Mouse (Mus musculus): ENCODE measurements around the gene Olfr808. TPM values are rescaled to one million over a fixed set of nuclear protein-coding genes. Genes with fewer than 3 reads are reported as not detected.

Gene Olfr808
- not detected in 2 replicates for polyA plus RNA-seq (2015; fragmentation: Nextera tagmentation; extraction: Ambion mirVana)

DNA sequence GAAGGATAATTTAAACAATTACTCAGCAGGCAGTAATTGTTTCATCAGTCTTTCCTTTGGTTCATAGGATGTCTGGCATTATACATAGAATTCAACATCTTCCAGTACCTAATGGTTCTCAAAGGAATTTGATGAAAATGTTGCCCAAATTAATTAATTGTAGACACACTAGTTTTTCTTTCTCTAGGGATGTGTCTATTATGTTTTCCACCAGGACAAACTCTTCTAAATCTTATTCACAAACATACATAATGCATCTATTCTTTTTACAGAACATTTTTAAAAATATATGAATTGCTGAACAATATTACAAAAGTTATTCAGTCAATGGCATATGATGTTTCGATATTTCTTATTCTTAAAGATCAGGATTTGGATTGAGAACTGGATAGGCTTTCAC lies at the start of gene Olfr808:
Gene Olfr808, plus strand, starts transcription at position 301 of the 400 bp plus-strand sequence.
- no peak within 1 kb of the TSS for H3K9ac ChIP-seq
- no peak within 1 kb of the TSS for H3K4me2 ChIP-seq
- no peaks in the 10 kb centered on the region for H3K36me3 ChIP-seq
- no peaks in the 10 kb centered on the region for H3K27me3 ChIP-seq
- H3K4me1 ChIP-seq, result no peaks in the 10 kb centered on the region
- 88% methylated on average over 1 of the region's 1 CpGs for WGBS
- no peak for ATAC-seq (ENCODE audit: insufficient number of reproducible peaks, low FRiP score, low TSS enrichment, low read depth)
- no peak within 1 kb of the TSS for H3K27ac ChIP-seq
- no peaks in the 10 kb centered on the region for H3K9me3 ChIP-seq
- no peak within 1 kb of the TSS for H3K4me3 ChIP-seq

DNA sequence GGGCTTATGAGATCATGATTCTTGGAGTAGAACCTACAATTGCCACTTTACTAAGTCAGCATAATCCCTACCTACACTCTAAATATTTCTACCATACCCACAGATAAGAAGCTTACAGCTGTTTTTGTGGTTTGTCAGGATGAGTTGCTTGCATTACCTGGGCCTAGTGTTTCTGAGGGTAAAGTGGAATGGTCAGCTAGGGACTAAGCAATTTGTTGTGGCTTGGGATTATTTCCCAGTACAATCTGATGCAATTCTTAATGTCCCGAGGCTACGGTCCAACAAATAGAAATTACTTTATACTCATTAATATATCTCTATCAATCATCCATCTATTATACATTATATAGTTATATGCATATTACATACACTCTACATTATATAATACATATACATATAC lies 36.0 kb upstream of the Olfr808 start, which contains the start of gene Olfr805:
Gene Olfr805, minus strand, starts transcription at position 101 of the 400 bp plus-strand sequence.
- no peak within 1 kb of the TSS for H3K4me2 ChIP-seq
- no peaks in the 10 kb centered on the region for H3K9me3 ChIP-seq
- no peaks in the 10 kb centered on the region for H3K4me1 ChIP-seq
- H3K9ac ChIP-seq, result no peak within 1 kb of the TSS
- no peaks in the 10 kb centered on the region for H3K36me3 ChIP-seq
- H3K27ac ChIP-seq, result no peak within 1 kb of the TSS
- no peaks in the 10 kb centered on the region for H3K27me3 ChIP-seq
- no peak within 1 kb of the TSS for H3K4me3 ChIP-seq
- ATAC-seq (ENCODE audit: insufficient number of reproducible peaks, low FRiP score, low TSS enrichment, low read depth), result no peak
- 93% methylated on average over 2 of the region's 2 CpGs for WGBS

DNA sequence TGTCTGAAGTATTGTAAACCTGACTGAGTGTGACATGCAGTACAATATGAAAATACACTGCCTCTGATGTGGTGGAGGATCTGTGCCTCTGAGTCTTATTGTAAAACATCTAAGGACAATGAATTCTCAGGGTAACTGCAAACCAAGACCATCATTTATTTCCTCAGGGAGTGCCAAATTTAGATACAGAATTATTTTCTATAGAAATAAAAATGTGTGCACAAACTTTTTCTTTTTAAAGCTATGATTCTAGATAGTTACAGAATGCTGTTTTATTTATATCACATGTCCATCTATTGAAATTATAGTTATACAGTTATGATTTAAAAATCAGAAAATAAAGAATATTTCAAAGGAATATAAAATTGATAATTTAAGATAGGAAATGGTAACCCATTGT lies 23.5 kb upstream of the Olfr808 start, which contains the start of gene Olfr806:
Gene Olfr806, minus strand, starts transcription at position 101 of the 400 bp plus-strand sequence.
- Histone ChIP-seq H3K4me3 (no peak within 1 kb of the TSS), H3K9me3 (no peaks in the 10 kb centered on the region), H3K27me3 (no peaks in the 10 kb centered on the region), H3K4me2 (no peak within 1 kb of the TSS), H3K27ac (no peak within 1 kb of the TSS), H3K9ac (no peak within 1 kb of the TSS), H3K4me1 (no peaks in the 10 kb centered on the region), H3K36me3 (no peaks in the 10 kb centered on the region)
- no peak for ATAC-seq (ENCODE audit: insufficient number of reproducible peaks, low FRiP score, low TSS enrichment, low read depth)

DNA sequence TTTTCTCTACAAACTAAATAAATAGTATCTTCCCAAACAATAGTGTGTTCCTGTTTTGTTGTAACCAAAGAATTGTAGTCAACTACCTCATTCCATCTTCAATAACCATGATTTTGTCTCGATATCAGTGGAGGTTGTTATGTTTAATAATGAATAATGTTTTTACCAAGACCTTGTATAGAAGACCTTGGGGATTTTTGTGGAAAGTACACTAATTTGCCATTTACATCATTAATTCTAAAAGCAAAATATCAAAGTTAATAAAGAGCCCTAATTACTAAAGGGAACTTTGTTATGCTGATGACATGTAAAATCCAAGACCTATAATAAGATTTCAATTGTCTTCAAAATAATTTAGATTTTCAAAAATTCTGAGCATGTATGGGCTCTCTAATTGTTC lies 7.6 kb upstream of the Olfr808 start, which contains the start of gene Olfr807:
Gene Olfr807, minus strand, starts transcription at position 101 of the 400 bp plus-strand sequence.
- Histone ChIP-seq H3K4me1 (no peaks in the 10 kb centered on the region), H3K27ac (no peak within 1 kb of the TSS), H3K36me3 (no peaks in the 10 kb centered on the region), H3K4me2 (no peak within 1 kb of the TSS), H3K9me3 (no peaks in the 10 kb centered on the region), H3K4me3 (no peak within 1 kb of the TSS), H3K27me3 (no peaks in the 10 kb centered on the region), H3K9ac (no peak within 1 kb of the TSS)
- ATAC-seq (ENCODE audit: insufficient number of reproducible peaks, low FRiP score, low TSS enrichment, low read depth), result no peak
- 81% methylated on average over 1 of the region's 1 CpGs for WGBS

DNA sequence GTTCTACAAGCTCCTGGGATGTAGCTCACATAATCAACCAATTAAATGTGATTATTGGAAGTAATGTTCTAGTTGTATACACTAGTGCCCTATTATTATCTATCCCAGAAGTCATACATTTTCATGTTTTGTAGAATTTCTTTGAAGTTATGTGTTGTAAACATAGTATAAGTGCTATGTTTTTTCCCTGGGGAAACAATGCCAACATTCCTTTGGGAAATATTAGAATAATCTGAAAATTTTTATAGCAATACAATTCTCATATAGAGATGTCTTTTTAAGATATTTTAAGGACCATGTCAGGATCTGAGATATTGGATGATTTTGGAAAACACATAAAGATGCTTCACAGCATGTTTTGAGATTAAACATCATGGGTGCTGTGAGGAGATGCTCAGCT lies 9.1 kb downstream of the Olfr808 start, which contains the start of gene Olfr809:
Gene Olfr809, plus strand, starts transcription at position 301 of the 400 bp plus-strand sequence.
- H3K4me3 ChIP-seq, result no peak within 1 kb of the TSS
- H3K27me3 ChIP-seq, result no peaks in the 10 kb centered on the region
- H3K36me3 ChIP-seq, result no peaks in the 10 kb centered on the region
- no peak within 1 kb of the TSS for H3K9ac ChIP-seq
- no peaks in the 10 kb centered on the region for H3K9me3 ChIP-seq
- no peak within 1 kb of the TSS for H3K4me2 ChIP-seq
- no peaks in the 10 kb centered on the region for H3K4me1 ChIP-seq
- no peak within 1 kb of the TSS for H3K27ac ChIP-seq
- ATAC-seq (ENCODE audit: insufficient number of reproducible peaks, low FRiP score, low TSS enrichment, low read depth), result no peak

DNA sequence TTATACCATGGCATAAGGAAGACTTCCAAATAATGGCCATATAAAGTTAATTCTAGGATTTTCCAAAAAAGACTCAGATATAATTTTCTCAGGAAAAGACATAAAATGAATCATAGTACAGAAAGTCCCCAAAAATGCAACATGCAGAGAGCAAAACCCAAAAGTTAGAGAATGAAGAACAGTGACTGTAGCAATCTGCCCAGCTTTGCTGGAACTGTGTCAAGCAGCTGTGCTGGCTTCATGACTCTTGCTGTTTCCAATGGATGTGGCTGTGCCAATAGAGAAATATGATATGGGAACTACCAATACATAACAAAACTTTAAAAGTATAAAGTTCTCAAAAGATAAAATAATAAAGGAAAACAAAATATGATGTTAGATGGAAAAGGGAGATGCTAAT lies 12.8 kb downstream of the Olfr808 start:
- no peak for ATAC-seq (ENCODE audit: insufficient number of reproducible peaks, low FRiP score, low TSS enrichment, low read depth)
- no peaks in the 10 kb centered on the region for H3K9me3 ChIP-seq

DNA sequence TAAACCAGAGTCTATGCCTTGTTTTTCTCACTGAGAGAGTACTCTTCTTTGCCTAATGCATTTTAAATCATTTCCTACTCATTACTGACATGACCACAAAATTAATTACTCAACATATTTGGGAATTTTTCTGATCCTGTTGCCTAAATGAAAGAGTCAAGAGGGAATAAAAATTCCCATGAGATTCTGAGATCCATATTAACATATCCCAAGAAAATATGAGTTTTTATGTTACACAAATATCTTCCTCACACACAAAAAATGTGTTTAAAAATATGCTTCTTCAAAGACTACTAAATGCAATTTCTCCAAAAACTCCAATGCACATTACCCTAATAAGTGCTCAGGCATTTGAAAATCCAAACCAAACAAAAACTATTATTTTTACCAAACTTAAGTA lies 29.5 kb downstream of the Olfr808 start, which contains the start of gene Olfr810:
Gene Olfr810, minus strand, starts transcription at position 101 of the 400 bp plus-strand sequence.
- Histone ChIP-seq H3K4me3 (no peak within 1 kb of the TSS), H3K9ac (no peak within 1 kb of the TSS), H3K4me2 (no peak within 1 kb of the TSS), H3K36me3 (no peaks in the 10 kb centered on the region), H3K4me1 (no peaks in the 10 kb centered on the region), H3K9me3 (no peaks in the 10 kb centered on the region), H3K27ac (no peak within 1 kb of the TSS), H3K27me3 (no peaks in the 10 kb centered on the region)
- ATAC-seq (ENCODE audit: insufficient number of reproducible peaks, low FRiP score, low TSS enrichment, low read depth), result no peak

More for the DNA sequence above, 12.8 kb downstream of the Olfr808 start:
- no peaks in the 10 kb centered on the region for H3K4me1 ChIP-seq
- no peaks in the 10 kb centered on the region for H3K27me3 ChIP-seq
- no peaks in the 10 kb centered on the region for H3K36me3 ChIP-seq
- H3K9ac ChIP-seq, result no peak overlapping the region
- no peak overlapping the region for H3K4me3 ChIP-seq
- no peak overlapping the region for H3K27ac ChIP-seq
- H3K4me2 ChIP-seq, result no peak overlapping the region

DNA sequence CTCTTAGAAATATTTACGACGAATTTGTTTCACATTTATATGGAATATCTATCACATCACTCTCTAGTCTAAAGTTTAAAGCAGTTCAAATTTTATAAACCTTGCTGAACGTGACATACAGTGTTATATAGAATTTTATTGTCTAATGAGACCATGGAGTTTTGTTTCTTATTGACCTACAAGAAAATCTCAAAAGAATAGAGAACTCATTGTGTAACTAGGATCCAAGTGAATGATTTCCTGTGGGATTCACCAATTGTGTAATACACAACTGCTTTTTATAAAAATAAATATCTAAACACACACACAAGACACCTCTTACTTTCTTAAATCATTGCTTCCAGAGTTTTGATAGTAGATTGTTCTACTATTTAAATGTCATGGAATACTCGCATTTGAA lies 39.0 kb downstream of the Olfr808 start, which contains the start of gene Olfr811:
Gene Olfr811, minus strand, starts transcription at position 101 of the 400 bp plus-strand sequence.
- H3K27me3 ChIP-seq, result no peaks in the 10 kb centered on the region
- no peaks in the 10 kb centered on the region for H3K36me3 ChIP-seq
- ATAC-seq (ENCODE audit: insufficient number of reproducible peaks, low FRiP score, low TSS enrichment, low read depth), result no peak
- WGBS, result 79% methylated on average over 4 of the region's 4 CpGs
- H3K4me2 ChIP-seq, result no peak within 1 kb of the TSS
- no peaks in the 10 kb centered on the region for H3K4me1 ChIP-seq
- no peak within 1 kb of the TSS for H3K4me3 ChIP-seq
- no peak within 1 kb of the TSS for H3K9ac ChIP-seq
- H3K27ac ChIP-seq, result no peak within 1 kb of the TSS
- H3K9me3 ChIP-seq, result no peaks in the 10 kb centered on the region

Small RNA genes lying within 50 kb of the gene (microRNA-seq; reads per million reads assigned to microRNA genes)
- not detected for gene Gm24485

Other genes with a start within 250 kb of the Olfr808 start
- gene Olfr791, start 243.7 kb upstream of the Olfr808 start, polyA plus RNA-seq (2015; fragmentation: Nextera tagmentation; extraction: Ambion mirVana), result not detected in 2 replicates
- not detected in 2 replicates for gene Olfr792, start 226.3 kb upstream of the Olfr808 start, polyA plus RNA-seq (2015; fragmentation: Nextera tagmentation; extraction: Ambion mirVana)
- not detected in 2 replicates for gene Olfr794, start 197.8 kb upstream of the Olfr808 start, polyA plus RNA-seq (2015; fragmentation: Nextera tagmentation; extraction: Ambion mirVana)
- not detected in 2 replicates for gene Olfr796, start 152.9 kb upstream of the Olfr808 start, polyA plus RNA-seq (2015; fragmentation: Nextera tagmentation; extraction: Ambion mirVana)
- not detected in 2 replicates for gene Olfr798, start 137.5 kb upstream of the Olfr808 start, polyA plus RNA-seq (2015; fragmentation: Nextera tagmentation; extraction: Ambion mirVana)
- not detected in 2 replicates for gene Olfr799, start 128.0 kb upstream of the Olfr808 start, polyA plus RNA-seq (2015; fragmentation: Nextera tagmentation; extraction: Ambion mirVana)
- gene Olfr800, start 107.8 kb upstream of the Olfr808 start, polyA plus RNA-seq (2015; fragmentation: Nextera tagmentation; extraction: Ambion mirVana), result not detected in 2 replicates
- gene Olfr801, start 91.6 kb upstream of the Olfr808 start, polyA plus RNA-seq (2015; fragmentation: Nextera tagmentation; extraction: Ambion mirVana), result not detected in 2 replicates
- not detected in 2 replicates for gene Olfr802, start 77.3 kb upstream of the Olfr808 start, polyA plus RNA-seq (2015; fragmentation: Nextera tagmentation; extraction: Ambion mirVana)
- not detected in 2 replicates for gene Olfr803, start 71.2 kb upstream of the Olfr808 start, polyA plus RNA-seq (2015; fragmentation: Nextera tagmentation; extraction: Ambion mirVana)
- not detected in 2 replicates for gene Olfr804, start 62.3 kb upstream of the Olfr808 start, polyA plus RNA-seq (2015; fragmentation: Nextera tagmentation; extraction: Ambion mirVana)
- gene Olfr805, start 36.1 kb upstream of the Olfr808 start, polyA plus RNA-seq (2015; fragmentation: Nextera tagmentation; extraction: Ambion mirVana), result not detected in 2 replicates
- gene Olfr806, start 23.6 kb upstream of the Olfr808 start, polyA plus RNA-seq (2015; fragmentation: Nextera tagmentation; extraction: Ambion mirVana), result not detected in 2 replicates
- not detected in 2 replicates for gene Olfr807, start 7.7 kb upstream of the Olfr808 start, polyA plus RNA-seq (2015; fragmentation: Nextera tagmentation; extraction: Ambion mirVana)
- gene Olfr809, start 9.2 kb downstream of the Olfr808 start, polyA plus RNA-seq (2015; fragmentation: Nextera tagmentation; extraction: Ambion mirVana), result not detected in 2 replicates
- not detected in 2 replicates for gene Olfr810, start 29.4 kb downstream of the Olfr808 start, polyA plus RNA-seq (2015; fragmentation: Nextera tagmentation; extraction: Ambion mirVana)
- not detected in 2 replicates for gene Olfr811, start 38.9 kb downstream of the Olfr808 start, polyA plus RNA-seq (2015; fragmentation: Nextera tagmentation; extraction: Ambion mirVana)
- not detected in 2 replicates for gene Olfr812, start 80.6 kb downstream of the Olfr808 start, polyA plus RNA-seq (2015; fragmentation: Nextera tagmentation; extraction: Ambion mirVana)
- gene Olfr813, start 89.9 kb downstream of the Olfr808 start, polyA plus RNA-seq (2015; fragmentation: Nextera tagmentation; extraction: Ambion mirVana), result not detected in 2 replicates
- not detected in 2 replicates for gene Olfr814, start 114.4 kb downstream of the Olfr808 start, polyA plus RNA-seq (2015; fragmentation: Nextera tagmentation; extraction: Ambion mirVana)
- not detected in 2 replicates for gene Olfr815, start 140.4 kb downstream of the Olfr808 start, polyA plus RNA-seq (2015; fragmentation: Nextera tagmentation; extraction: Ambion mirVana)
- not detected in 2 replicates for gene Olfr816, start 150.1 kb downstream of the Olfr808 start, polyA plus RNA-seq (2015; fragmentation: Nextera tagmentation; extraction: Ambion mirVana)
- not detected in 2 replicates for gene Olfr818, start 183.6 kb downstream of the Olfr808 start, polyA plus RNA-seq (2015; fragmentation: Nextera tagmentation; extraction: Ambion mirVana)
- not detected in 2 replicates for gene Olfr819, start 201.8 kb downstream of the Olfr808 start, polyA plus RNA-seq (2015; fragmentation: Nextera tagmentation; extraction: Ambion mirVana)
- gene Olfr247, start 210.7 kb downstream of the Olfr808 start, polyA plus RNA-seq (2015; fragmentation: Nextera tagmentation; extraction: Ambion mirVana), result not detected in 2 replicates
- not detected in 2 replicates for gene Gm10310, start 219.6 kb downstream of the Olfr808 start, polyA plus RNA-seq (2015; fragmentation: Nextera tagmentation; extraction: Ambion mirVana)
- not detected in 2 replicates for gene Olfr820, start 247.1 kb downstream of the Olfr808 start, polyA plus RNA-seq (2015; fragmentation: Nextera tagmentation; extraction: Ambion mirVana)

Data from limb, embryonic 15.5 days (tissue).